Mouse (Mus musculus) kidney, adult 9 months (tissue): ENCODE data around the gene Suco.

ENCODE experiments used
- DNase-seq: peaks from one replicate; pipeline ENCODE4 v3.0.0; 2022

Suco gene

GRCm38 (mm10) chr1:161888823-161889222 is 12.3 kb upstream of the Suco start:
- DNase-seq = no peak

- no peak for DNase-seq
These were observed 11.3 kb upstream of the Suco start for GRCm38 (mm10) chr1:161887679-161888260.

GRCm38 (mm10) chr1:161885762-161886161 is 9.3 kb upstream of the Suco start:
- DNase-seq = no peak

- DNase-seq = no peak
These were observed 1.2 kb upstream of the Suco start for GRCm38 (mm10) chr1:161877580-161878142.

GRCm38 (mm10) chr1:161875706-161876552 is 553 bp downstream of the Suco start:
- DNase-seq = peak; percentile 58

GRCm38 (mm10) chr1:161869422-161869821 is 7.1 kb downstream of the Suco start:
- no peak for DNase-seq

- DNase-seq = no peak
These were observed 8.1 kb downstream of the Suco start for GRCm38 (mm10) chr1:161868413-161868812.

GRCm38 (mm10) chr1:161863742-161864141 is 12.7 kb downstream of the Suco start:
- no peak for DNase-seq

GRCm38 (mm10) chr1:161859248-161859647 is 17.2 kb downstream of the Suco start:
- DNase-seq = no peak

GRCm38 (mm10) chr1:161826677-161827076 is 49.8 kb downstream of the Suco start:
- no peak for DNase-seq

- no peak for DNase-seq
These were observed 67.1 kb downstream of the Suco start for GRCm38 (mm10) chr1:161809428-161809827.

- DNase-seq = no peak
These were observed 67.5 kb downstream of the Suco start for GRCm38 (mm10) chr1:161808980-161809379.

- DNase-seq = no peak
These were observed 71.9 kb downstream of the Suco start for GRCm38 (mm10) chr1:161804541-161804971.

- DNase-seq = no peak
These were observed 75.2 kb downstream of the Suco start for GRCm38 (mm10) chr1:161801321-161801720.

GRCm38 (mm10) chr1:161800256-161800655 is 76.2 kb downstream of the Suco start:
- no peak for DNase-seq

GRCm38 (mm10) chr1:161799791-161800190 is 76.7 kb downstream of the Suco start:
- no peak for DNase-seq

GRCm38 (mm10) chr1:161798866-161799265 is 77.6 kb downstream of the Suco start:
- DNase-seq = no peak

GRCm38 (mm10) chr1:161794447-161795211 is 81.9 kb downstream of the Suco start:
- DNase-seq = no peak

GRCm38 (mm10) chr1:161793321-161793720 is 83.2 kb downstream of the Suco start:
- no peak for DNase-seq

GRCm38 (mm10) chr1:161792687-161792969 is 83.9 kb downstream of the Suco start:
- DNase-seq = no peak

GRCm38 (mm10) chr1:161791854-161792686 is 84.4 kb downstream of the Suco start:
- DNase-seq = no peak

GRCm38 (mm10) chr1:161788339-161788738 is 88.1 kb downstream of the Suco start, which contains the start of gene Fasl:
Gene Fasl (minus strand): TSS chr1:161788495.
- no peak for DNase-seq
